Mouse (Mus musculus): ENCODE measurements around the gene Mcidas.

GRCm38 (mm10) chr13:113012683-113013082 is 19.0 kb downstream of the Mcidas start:
- no peak for TF ChIP-seq POLR2A (IDR thresholded peaks at IDR 0.05; ENCODE audit: low read depth, low read length)
- no peak for TF ChIP-seq MAX (IDR thresholded peaks at IDR 0.05; ENCODE audit: low read length)
- no peak for TF ChIP-seq E2F4 (IDR thresholded peaks at IDR 0.05; ENCODE audit: insufficient replicate concordance, low read depth, low read length)
- TF ChIP-seq EP300 (IDR thresholded peaks at IDR 0.05; ENCODE audit: low read length), result no peak

Data from CH12.LX (cell line).